Mouse (Mus musculus) urinary bladder, postnatal 10 days (tissue): Measurements from ENCODE around the gene Cpeb1.

ENCODE experiments used
- DNase-seq: peaks from one replicate; pipeline ENCODE4 v3.0.0; 2022; ENCODE audit warnings: low spot score

The Cpeb1 gene

DNA sequence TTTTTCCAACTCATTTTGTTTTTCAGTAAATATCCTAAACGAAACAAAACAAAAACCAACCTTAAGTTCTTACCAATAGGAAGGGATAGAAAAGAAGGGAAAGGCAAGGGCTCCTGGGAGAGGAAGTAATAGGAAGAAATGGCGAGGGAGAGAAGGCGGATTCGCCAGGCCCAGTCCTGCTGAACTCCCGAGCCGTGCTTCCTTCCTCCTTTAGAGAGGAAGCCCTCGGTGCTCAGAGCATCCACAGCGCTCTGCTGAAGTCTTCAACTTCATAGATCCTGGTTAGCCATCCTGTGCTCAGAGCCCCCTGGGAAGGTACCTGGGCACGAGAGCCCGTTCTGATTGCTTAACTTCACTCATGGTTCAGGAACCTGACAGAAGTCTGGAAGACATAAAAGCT is 127.6 kb downstream of the Cpeb1 start:
- no peak for DNase-seq

DNA sequence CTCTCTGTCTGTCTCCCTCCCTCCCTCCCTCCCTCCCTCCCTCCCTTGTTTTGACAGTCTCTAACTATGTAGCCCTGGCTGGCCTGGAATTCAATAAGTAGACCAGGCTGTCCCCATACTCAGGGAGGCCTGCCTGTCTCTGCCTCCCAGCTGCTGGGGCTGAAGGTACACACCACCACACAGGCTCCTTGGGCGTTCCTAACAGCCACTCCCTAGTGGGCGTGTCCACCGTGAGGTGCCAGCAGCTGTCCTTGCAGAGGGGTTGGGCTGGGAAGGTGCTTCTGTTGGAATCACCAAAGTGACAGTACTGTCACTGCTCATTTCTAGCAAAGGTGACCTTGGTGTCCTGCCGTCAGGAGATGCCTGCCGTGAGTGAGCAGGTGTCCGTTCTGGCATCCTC is 128.4 kb downstream of the Cpeb1 start:
- DNase-seq: no peak

DNA sequence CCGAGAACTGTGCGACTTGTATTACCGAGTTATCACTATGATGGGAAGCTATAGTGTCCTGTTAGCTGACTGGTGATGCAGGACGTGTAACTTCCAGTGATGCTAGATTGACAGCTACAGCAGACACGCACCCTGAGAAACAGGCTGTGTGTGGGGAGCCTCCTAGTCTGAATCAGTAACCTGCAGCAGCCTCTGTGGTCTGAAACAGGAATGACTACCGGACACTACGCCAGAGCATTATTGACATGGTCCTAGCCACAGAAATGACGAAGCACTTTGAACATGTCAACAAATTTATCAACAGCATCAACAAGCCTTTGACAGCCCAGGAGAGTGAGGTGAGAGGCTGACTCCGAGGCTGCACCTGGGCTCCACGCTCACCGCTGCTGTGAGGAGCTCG is 129.2 kb downstream of the Cpeb1 start:
- DNase-seq: no peak

DNA sequence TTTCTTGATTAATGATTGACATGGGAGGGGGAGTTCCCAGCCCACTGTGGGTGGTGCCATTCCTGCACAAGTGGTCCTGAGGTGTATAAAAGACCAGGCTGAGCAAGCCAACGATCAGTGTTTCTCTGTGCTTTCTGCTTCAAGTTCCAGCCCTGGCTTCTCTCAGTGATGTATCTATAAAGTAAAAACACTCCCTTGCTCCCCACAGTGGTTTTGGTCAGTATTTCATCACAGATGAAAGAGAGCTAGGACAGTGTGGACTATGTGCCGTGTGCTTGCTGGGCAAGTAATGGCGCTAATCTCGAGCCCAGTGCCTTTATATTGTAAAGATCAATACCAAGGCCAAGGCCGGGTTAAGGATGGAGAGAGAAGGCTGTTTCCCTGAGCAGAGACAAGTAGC is 133.5 kb downstream of the Cpeb1 start:
- DNase-seq: no peak

GRCm38 (mm10) chr7:81319749-81320148 is 135.5 kb downstream of the Cpeb1 start:
- DNase-seq: no peak

DNA sequence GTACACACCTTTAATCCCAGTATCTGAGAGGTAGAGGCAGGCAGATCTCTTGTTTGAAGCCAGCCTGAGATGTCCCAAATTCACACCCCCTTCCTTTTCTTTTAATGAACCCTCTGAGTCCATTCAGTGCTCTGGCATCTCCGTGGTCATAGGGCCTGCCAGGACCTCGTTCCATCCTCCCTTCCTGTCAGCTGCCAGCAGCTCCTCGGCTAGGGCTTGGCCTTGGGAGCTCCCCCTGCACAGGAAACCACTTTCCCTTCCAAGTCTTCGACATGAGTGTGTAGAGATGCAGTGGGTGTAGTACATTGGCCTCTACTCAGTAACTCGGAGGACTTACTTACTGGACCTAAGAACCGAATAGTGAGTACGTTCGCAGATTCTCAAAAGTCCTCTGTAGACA is 139.7 kb downstream of the Cpeb1 start:
- DNase-seq: no peak

DNA sequence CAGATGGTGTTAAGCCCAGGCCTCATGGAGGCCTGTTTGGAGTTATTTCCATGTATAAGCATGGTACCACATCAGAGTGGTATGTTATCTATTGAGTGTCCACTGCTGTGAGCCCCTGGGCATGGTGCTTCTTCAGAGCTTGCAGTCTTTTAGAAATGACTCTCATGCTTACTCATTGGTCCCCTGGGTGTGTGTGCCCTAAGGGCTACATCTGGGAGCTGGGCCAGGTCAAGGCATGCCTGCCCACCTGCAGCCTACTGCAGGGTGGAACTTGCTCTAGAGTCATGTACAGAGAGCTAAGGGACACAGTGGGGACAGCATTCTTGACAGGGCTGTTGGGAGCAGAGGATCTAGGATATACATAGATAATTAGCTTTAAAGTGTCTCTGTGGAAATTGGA is 143.7 kb downstream of the Cpeb1 start:
- DNase-seq: no peak

- no peak for DNase-seq
These were observed 144.1 kb downstream of the Cpeb1 start for GRCm38 (mm10) chr7:81311130-81311529.

DNA sequence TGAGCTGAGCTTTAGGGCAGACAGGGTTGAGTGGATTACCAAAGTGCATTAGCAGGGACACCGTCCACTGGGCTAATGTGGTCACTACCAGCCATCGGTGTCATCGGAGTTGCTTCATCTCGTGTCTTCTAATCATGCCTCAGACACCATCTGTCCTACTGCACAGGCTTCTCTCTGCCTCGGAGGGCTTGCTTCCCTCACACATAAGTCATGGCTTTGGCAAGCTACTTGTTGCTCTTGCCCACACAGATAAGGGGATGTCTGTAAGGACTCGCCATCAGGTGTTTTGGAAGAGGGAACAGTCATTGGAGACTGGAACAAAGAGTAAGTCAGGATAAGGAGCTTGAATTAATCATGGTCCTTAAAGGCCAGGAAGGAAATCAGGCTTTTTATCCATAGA is 146.0 kb downstream of the Cpeb1 start:
- no peak for DNase-seq

GRCm38 (mm10) chr7:81307735-81308134 is 147.5 kb downstream of the Cpeb1 start:
- DNase-seq: no peak

DNA sequence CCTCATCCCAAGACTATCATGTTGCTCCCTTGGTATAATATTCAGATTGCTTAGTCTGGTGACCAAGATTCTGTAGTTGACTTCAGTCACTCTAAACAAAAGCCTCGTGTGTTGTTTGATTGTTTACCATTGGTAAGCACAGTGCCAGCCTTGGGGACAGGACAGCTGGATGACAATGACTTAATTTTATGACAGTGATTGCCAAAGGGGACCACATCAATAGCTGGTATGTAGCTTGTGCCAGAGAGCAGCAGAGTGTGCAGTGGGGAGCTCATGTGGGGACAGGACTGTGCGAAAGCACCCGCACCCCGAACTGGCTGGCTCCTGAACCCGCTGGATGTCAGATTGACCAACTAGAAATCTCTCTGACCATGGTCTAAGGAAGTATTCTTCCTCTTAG is 150.6 kb downstream of the Cpeb1 start:
- DNase-seq: no peak

- no peak for DNase-seq
These were observed 151.2 kb downstream of the Cpeb1 start for GRCm38 (mm10) chr7:81304100-81304499.

GRCm38 (mm10) chr7:81303682-81304081 is 151.6 kb downstream of the Cpeb1 start:
- no peak for DNase-seq

DNA sequence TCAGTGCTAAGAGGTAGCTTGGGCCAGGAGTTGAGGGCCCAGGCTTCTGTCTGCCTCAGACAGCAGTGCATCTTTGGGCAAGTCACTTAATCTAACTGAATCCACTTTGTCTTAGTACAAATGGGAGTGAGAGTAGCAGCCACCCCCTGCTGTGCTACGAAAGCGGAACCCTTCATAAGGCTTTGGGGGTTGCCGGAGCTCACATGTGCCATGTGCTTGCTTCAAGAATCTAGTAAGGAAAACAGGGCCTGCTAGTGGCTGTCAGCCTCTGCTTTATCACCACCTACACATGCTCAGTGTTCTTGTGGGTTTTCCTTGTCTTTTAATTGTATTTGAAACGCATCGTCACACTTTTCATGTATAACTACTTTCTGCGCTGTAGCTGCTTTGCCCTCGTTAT is 153.9 kb downstream of the Cpeb1 start:
- DNase-seq: no peak

- no peak for DNase-seq
These were observed 157.1 kb downstream of the Cpeb1 start for GRCm38 (mm10) chr7:81298206-81298605.
